Mouse (Mus musculus) limb, embryonic 10.5 days (tissue): ENCODE data around the gene Shld1. TPM values are rescaled to one million over a fixed set of nuclear protein-coding genes. Genes with fewer than 3 reads are reported as not detected.

Experiments used
- DNase-seq: peaks from one replicate; pipeline ENCODE4 v3.0.0-alpha.2; 2017; ENCODE audit warnings: low spot score
- H3K27ac ChIP-seq: fragments of 300-500 bp; sonication (generic); 2 replicates; pipeline ENCODE4 v1.5.1; 2016; ENCODE audit warnings: mild to moderate bottlenecking
- H3K27me3 ChIP-seq: fragments of 300-500 bp; sonication (generic); 2 replicates; pipeline ENCODE4 v1.6.1; 2016; ENCODE audit warnings: low read depth, mild to moderate bottlenecking; ENCODE audit not compliant: poor library complexity, severe bottlenecking
- H3K36me3 ChIP-seq: fragments of 300-500 bp; sonication (generic); 2 replicates; pipeline ENCODE4 v1.6.1; 2016; ENCODE audit warnings: mild to moderate bottlenecking, moderate library complexity
- H3K4me1 ChIP-seq: fragments of 300-500 bp; sonication (generic); 2 replicates; pipeline ENCODE4 v1.6.1; 2016
- H3K4me3 ChIP-seq: fragments of 300-500 bp; sonication (generic); 2 replicates; pipeline ENCODE4 v1.5.1; 2016; ENCODE audit warnings: mild to moderate bottlenecking, moderate library complexity
- H3K9me3 ChIP-seq: fragments of 300-500 bp; sonication (generic); replicated peaks from 2 replicates; pipeline ENCODE4 v1.6.1; 2016; ENCODE audit warnings: mild to moderate bottlenecking
- WGBS: fragments of 180-500 bp; shearing (Covaris S2); methylation state at CpG from one replicate; pipeline ENCODE4 v1.1.7; 2016; 5-methylcytosine and 5-hydroxymethylcytosine counted together
- polyA plus RNA-seq: library from polyadenylated mRNA; unstranded; fragments of >200 nt; fragmentation: Nextera tagmentation; extraction: Ambion mirVana; gene quantifications from 2 replicates; pipeline ENCODE4 v1.2.1, GENCODE M21; 2016

Gene Shld1
- polyA plus RNA-seq, 1 experiment from 2014 or later = 17.0 TPM

- H3K36me3 ChIP-seq = no peaks in the 10 kb centered on the region
- H3K9me3 ChIP-seq = no peaks in the 10 kb centered on the region
- H3K27me3 ChIP-seq = no peaks in the 10 kb centered on the region
- DNase-seq = no peak
- no peak overlapping the region for H3K4me3 ChIP-seq
- H3K27ac ChIP-seq = no peak overlapping the region
- H3K4me1 ChIP-seq = no peaks in the 10 kb centered on the region
- 95% methylated on average over 5 of the region's 5 CpGs for WGBS
Observed at GRCm38 (mm10) chr2:132744866-132745265, 58.1 kb downstream of the Shld1 start.

GRCm38 (mm10) chr2:132746108-132746507 lies 59.4 kb downstream of the Shld1 start:
- WGBS = 89% methylated on average over 3 of the region's 3 CpGs
- H3K27ac ChIP-seq = no peak overlapping the region
- H3K36me3 ChIP-seq = 0 out of 2 replicates have a peak, but pooled peaks cover 2% of the 10 kb centered on the region
- no peak overlapping the region for H3K4me3 ChIP-seq
- H3K27me3 ChIP-seq = no peaks in the 10 kb centered on the region
- DNase-seq = no peak
- no peaks in the 10 kb centered on the region for H3K4me1 ChIP-seq
- no peaks in the 10 kb centered on the region for H3K9me3 ChIP-seq

- no peaks in the 10 kb centered on the region for H3K4me1 ChIP-seq
- H3K27ac ChIP-seq = no peak overlapping the region
- no peaks in the 10 kb centered on the region for H3K27me3 ChIP-seq
- H3K36me3 ChIP-seq = 0 out of 2 replicates have a peak, but pooled peaks cover 2% of the 10 kb centered on the region
- H3K9me3 ChIP-seq = no peaks in the 10 kb centered on the region
- no peak for DNase-seq
- no peak overlapping the region for H3K4me3 ChIP-seq
Observed at GRCm38 (mm10) chr2:132750726-132751125, 64.0 kb downstream of the Shld1 start.

GRCm38 (mm10) chr2:132751141-132752066 lies 64.7 kb downstream of the Shld1 start:
- H3K4me1 ChIP-seq = no peaks in the 10 kb centered on the region
- H3K4me3 ChIP-seq = no peak overlapping the region
- H3K9me3 ChIP-seq = no peaks in the 10 kb centered on the region
- H3K27me3 ChIP-seq = no peaks in the 10 kb centered on the region
- no peak overlapping the region for H3K27ac ChIP-seq
- no peak for DNase-seq
- 0 out of 2 replicates have a peak, but pooled peaks cover 2% of the 10 kb centered on the region for H3K36me3 ChIP-seq
- 76% methylated on average over 15 of the region's 15 CpGs for WGBS

GRCm38 (mm10) chr2:132752398-132752797 lies 65.7 kb downstream of the Shld1 start:
- no peaks in the 10 kb centered on the region for H3K4me1 ChIP-seq
- no peak overlapping the region for H3K4me3 ChIP-seq
- 0 out of 2 replicates have a peak, but pooled peaks cover 2% of the 10 kb centered on the region for H3K36me3 ChIP-seq
- no peak overlapping the region for H3K27ac ChIP-seq
- no peaks in the 10 kb centered on the region for H3K27me3 ChIP-seq
- DNase-seq = no peak
- no peaks in the 10 kb centered on the region for H3K9me3 ChIP-seq
- 81% methylated on average over 2 of the region's 2 CpGs for WGBS

DNA sequence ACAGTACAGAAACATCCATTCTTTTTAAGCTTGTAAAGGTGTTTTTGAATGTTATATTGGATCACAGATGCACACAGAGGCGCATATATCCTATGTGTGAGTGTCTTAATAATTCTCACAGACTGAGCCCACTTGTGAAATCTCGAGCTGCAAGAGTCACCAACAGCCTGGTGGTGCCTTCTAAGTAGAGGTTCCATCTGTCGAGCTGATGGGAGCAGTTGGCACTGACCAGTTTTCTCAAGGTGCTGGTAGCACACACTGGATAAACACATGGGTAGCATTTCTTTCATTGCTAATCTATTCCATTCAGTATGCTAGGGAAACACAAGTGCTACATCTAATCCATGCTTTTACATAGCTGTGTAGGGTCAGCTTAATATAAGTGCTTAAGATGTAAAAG lies 66.4 kb downstream of the Shld1 start:
- no peak overlapping the region for H3K27ac ChIP-seq
- no peaks in the 10 kb centered on the region for H3K4me1 ChIP-seq
- 82% methylated on average over 3 of the region's 3 CpGs for WGBS
- no peaks in the 10 kb centered on the region for H3K27me3 ChIP-seq
- no peak overlapping the region for H3K4me3 ChIP-seq
- no peaks in the 10 kb centered on the region for H3K9me3 ChIP-seq
- no peak for DNase-seq
- 0 out of 2 replicates have a peak, but pooled peaks cover 2% of the 10 kb centered on the region for H3K36me3 ChIP-seq

DNA sequence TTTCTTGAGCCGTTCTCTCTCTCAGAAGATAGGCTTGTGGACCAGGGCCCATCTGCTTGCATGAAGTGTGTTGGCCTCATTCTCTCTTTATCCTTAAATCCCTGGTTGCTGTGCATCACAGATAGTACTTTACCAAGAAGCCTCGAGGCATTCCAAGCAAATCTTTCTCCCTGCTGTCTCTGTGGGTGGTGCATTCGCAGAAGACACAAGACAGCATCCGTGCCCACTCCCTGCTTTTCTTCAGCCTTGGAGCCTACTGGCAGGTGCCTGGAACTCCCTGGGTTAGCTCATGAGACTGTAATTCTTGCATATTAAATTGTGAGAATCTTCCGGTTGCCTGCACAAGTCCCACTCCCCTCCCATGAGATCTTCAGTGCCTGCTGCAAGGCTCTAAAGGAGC lies 71.2 kb downstream of the Shld1 start:
- WGBS = 83% methylated on average over 5 of the region's 5 CpGs
- no peak overlapping the region for H3K27ac ChIP-seq
- no peaks in the 10 kb centered on the region for H3K36me3 ChIP-seq
- H3K9me3 ChIP-seq = no peaks in the 10 kb centered on the region
- no peak for DNase-seq
- no peaks in the 10 kb centered on the region for H3K4me1 ChIP-seq
- no peak overlapping the region for H3K4me3 ChIP-seq
- no peaks in the 10 kb centered on the region for H3K27me3 ChIP-seq

GRCm38 (mm10) chr2:132770822-132771221 lies 84.1 kb downstream of the Shld1 start:
- WGBS = 70% methylated on average over 1 of the region's 1 CpGs
- H3K4me1 ChIP-seq = no peaks in the 10 kb centered on the region
- H3K9me3 ChIP-seq = no peaks in the 10 kb centered on the region
- H3K36me3 ChIP-seq = no peaks in the 10 kb centered on the region
- DNase-seq = no peak
- H3K27me3 ChIP-seq = no peaks in the 10 kb centered on the region
- H3K4me3 ChIP-seq = no peak overlapping the region
- H3K27ac ChIP-seq = no peak overlapping the region

- H3K27ac ChIP-seq = no peak within 1 kb of the TSS
- DNase-seq = no peak
- peaks cover 9% of the 10 kb centered on the region for H3K4me1 ChIP-seq
- peak within 1 kb of the TSS; percentile 56 for H3K4me3 ChIP-seq
- no peaks in the 10 kb centered on the region for H3K9me3 ChIP-seq
- no peaks in the 10 kb centered on the region for H3K36me3 ChIP-seq
- peaks cover 6% of the 10 kb centered on the region; the same call in 1 of the 2 replicates for H3K27me3 ChIP-seq
- 12% methylated on average over 4 of the region's 4 CpGs for WGBS
Observed at GRCm38 (mm10) chr2:132780978-132781377, 94.2 kb downstream of the Shld1 start, which contains the start of gene Chgb. Gene Chgb, plus strand, starts transcription at chr2:132781278.

DNA sequence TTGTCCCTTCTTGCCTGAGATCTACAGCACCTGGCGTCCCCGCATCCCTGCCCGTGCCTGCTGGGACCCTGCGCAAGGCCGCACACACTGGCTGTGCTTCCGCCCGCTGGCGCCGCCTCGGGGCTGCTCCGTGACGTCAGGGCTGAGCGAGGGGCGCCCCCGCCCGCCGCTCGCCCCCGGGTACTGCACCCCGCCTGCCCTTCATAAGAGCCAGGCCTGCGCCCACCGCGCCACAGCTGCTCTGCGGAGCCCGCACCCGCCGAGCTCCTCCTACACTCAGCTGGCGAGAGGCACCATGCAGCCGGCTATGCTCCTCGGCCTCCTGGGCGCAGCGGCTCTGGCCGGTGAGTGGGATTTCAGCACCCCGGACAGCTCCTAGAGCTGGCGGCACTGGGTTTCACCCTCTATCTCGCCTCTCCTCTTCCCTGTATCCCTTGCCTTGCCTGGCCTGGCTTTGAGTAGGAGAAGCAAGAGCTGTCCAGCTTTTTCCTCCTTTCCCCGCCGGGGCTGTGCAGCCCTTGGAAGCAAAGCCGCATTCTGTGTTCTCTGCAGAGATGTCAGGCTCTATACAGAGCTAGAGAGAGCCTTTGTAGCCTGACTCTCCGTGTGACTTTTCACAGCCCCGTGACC lies 94.8 kb downstream of the Shld1 start:
- Histone ChIP-seq H3K4me1 (peaks cover 9% of the 10 kb centered on the region), H3K27me3 (peaks cover 6% of the 10 kb centered on the region; the same call in 1 of the 2 replicates), H3K36me3 (no peaks in the 10 kb centered on the region), H3K9me3 (no peaks in the 10 kb centered on the region), H3K27ac (no peak overlapping the region), H3K4me3 (peak overlapping the region; percentile 56)
- WGBS = under 1% methylated on average over 34 of the region's 41 CpGs
- DNase-seq = peak; percentile 98

- no peak overlapping the region for H3K27ac ChIP-seq
- no peak overlapping the region for H3K4me3 ChIP-seq
- H3K36me3 ChIP-seq = no peaks in the 10 kb centered on the region
- 84% methylated on average over 6 of the region's 6 CpGs for WGBS
- H3K27me3 ChIP-seq = peaks cover 6% of the 10 kb centered on the region; the same call in 1 of the 2 replicates
- peaks cover 5% of the 10 kb centered on the region for H3K4me1 ChIP-seq
- no peak for DNase-seq
- H3K9me3 ChIP-seq = no peaks in the 10 kb centered on the region
Observed at GRCm38 (mm10) chr2:132784039-132784438, 97.3 kb downstream of the Shld1 start.

- H3K36me3 ChIP-seq = no peaks in the 10 kb centered on the region
- 90% methylated on average over 19 of the region's 19 CpGs for WGBS
- no peak overlapping the region for H3K27ac ChIP-seq
- no peak overlapping the region for H3K4me3 ChIP-seq
- DNase-seq = no peak
- no peaks in the 10 kb centered on the region for H3K27me3 ChIP-seq
- H3K4me1 ChIP-seq = no peaks in the 10 kb centered on the region
- no peaks in the 10 kb centered on the region for H3K9me3 ChIP-seq
Observed at GRCm38 (mm10) chr2:132793441-132794203, 106.9 kb downstream of the Shld1 start.
